Mouse (Mus musculus) lung, postnatal 10 days (tissue): ENCODE data around the gene Efemp2.
A peak's percentile ranks its signal among the peaks of the same experiment; 100 is the strongest.
"Not testable (repeated sequence)": the region's sequence is repeated elsewhere in the genome, so short reads cannot be mapped to it uniquely, and the experiment has no call there.

Experiments
- DNase-seq: peaks from one replicate; pipeline ENCODE4 v3.0.0; 2021

Gene Efemp2

GRCm38 (mm10) chr19:5480016-5480415 lies 6.3 kb downstream of the Efemp2 start:
- no peak for DNase-seq

- no peak for DNase-seq
Observed at GRCm38 (mm10) chr19:5481398-5481797, 7.6 kb downstream of the Efemp2 start.

- DNase-seq: no peak
Observed at GRCm38 (mm10) chr19:5483386-5484359, 9.9 kb downstream of the Efemp2 start.

- DNase-seq: no peak
Observed at GRCm38 (mm10) chr19:5484496-5484895, 10.7 kb downstream of the Efemp2 start.

- peak; percentile 18 for DNase-seq
Observed at GRCm38 (mm10) chr19:5485371-5485770, 11.6 kb downstream of the Efemp2 start.

GRCm38 (mm10) chr19:5485821-5486220 lies 12.1 kb downstream of the Efemp2 start:
- DNase-seq: no peak

GRCm38 (mm10) chr19:5486286-5486685 lies 12.5 kb downstream of the Efemp2 start:
- DNase-seq: peak; percentile 66

GRCm38 (mm10) chr19:5486771-5487170 lies 13.0 kb downstream of the Efemp2 start:
- peak; percentile 7 for DNase-seq

GRCm38 (mm10) chr19:5487768-5488550 lies 14.2 kb downstream of the Efemp2 start, which contains the start of gene Mus81:
Gene Mus81 (minus strand): TSS chr19:5488402.
- DNase-seq: peak; percentile 99

- DNase-seq: peak; percentile 99
Observed at GRCm38 (mm10) chr19:5488878-5489571, 15.3 kb downstream of the Efemp2 start.

GRCm38 (mm10) chr19:5489721-5490120 lies 16.0 kb downstream of the Efemp2 start:
- peak; percentile 9 for DNase-seq

GRCm38 (mm10) chr19:5490313-5490897 lies 16.7 kb downstream of the Efemp2 start, which contains the start of gene Cfl1:
Gene Cfl1 (plus strand): TSS chr19:5490455.
- peak; percentile 98 for DNase-seq

GRCm38 (mm10) chr19:5490898-5491708 lies 17.3 kb downstream of the Efemp2 start:
- DNase-seq: peak; percentile 93

- DNase-seq: no peak
Observed at GRCm38 (mm10) chr19:5492641-5493040, 18.9 kb downstream of the Efemp2 start.

GRCm38 (mm10) chr19:5493301-5493721 lies 19.6 kb downstream of the Efemp2 start:
- DNase-seq: not testable (repeated sequence)

GRCm38 (mm10) chr19:5494314-5494713 lies 20.6 kb downstream of the Efemp2 start:
- no peak for DNase-seq

GRCm38 (mm10) chr19:5495353-5496051 lies 21.7 kb downstream of the Efemp2 start:
- no peak for DNase-seq

GRCm38 (mm10) chr19:5496052-5496370 lies 22.3 kb downstream of the Efemp2 start:
- no peak for DNase-seq

GRCm38 (mm10) chr19:5500330-5500875 lies 26.6 kb downstream of the Efemp2 start:
- no peak for DNase-seq

- no peak for DNase-seq
Observed at GRCm38 (mm10) chr19:5503687-5504086, 29.9 kb downstream of the Efemp2 start, which contains the start of gene 1700020D05Rik. Gene 1700020D05Rik (minus strand): TSS chr19:5503787.
